Mouse (Mus musculus): ENCODE data around the gene Lcmt1.

Lcmt1 gene

DNA sequence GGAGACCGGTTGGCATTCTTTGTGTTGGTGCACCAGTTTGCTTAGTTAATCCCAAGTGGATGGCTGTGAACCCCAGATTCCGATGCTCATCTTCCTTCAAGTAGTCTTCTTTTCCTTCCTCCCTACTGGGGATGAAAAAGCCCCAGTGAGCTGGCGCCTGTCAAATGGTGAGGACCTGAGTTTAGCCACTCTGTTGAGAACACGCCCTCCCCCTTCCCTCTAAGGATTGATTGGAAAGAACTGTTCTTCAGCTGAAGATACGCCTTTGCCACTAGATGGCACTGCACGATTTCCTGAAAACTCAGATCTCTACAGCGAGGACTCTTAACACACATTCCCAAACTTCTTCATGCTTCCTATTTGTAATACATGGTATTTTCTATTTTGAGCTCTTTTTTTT is 29.2 kb downstream of the Lcmt1 start:
- in situ Hi-C loops (cut with MseI, MboI), result no loop called here

DNA sequence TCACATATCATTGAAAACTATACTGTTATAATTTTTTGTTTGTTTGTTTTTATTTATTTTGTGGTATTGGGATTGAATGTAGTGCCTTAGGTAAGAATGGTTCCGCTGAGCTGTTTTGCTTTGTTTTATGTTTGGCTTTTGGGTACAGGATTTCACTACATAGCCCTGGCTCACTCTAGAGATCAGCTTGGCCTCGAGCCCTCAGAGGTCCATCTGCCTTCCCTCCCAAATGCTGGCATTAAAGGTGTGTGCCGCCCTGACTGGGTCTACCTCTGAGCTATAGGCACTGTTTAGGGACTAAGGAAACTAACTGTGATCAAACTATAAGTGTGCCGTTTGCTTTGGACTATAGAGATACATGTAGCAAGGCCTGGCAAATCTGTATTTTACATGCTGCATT is 29.7 kb downstream of the Lcmt1 start:
- in situ Hi-C loops (cut with MseI, MboI), result no loop called here

DNA sequence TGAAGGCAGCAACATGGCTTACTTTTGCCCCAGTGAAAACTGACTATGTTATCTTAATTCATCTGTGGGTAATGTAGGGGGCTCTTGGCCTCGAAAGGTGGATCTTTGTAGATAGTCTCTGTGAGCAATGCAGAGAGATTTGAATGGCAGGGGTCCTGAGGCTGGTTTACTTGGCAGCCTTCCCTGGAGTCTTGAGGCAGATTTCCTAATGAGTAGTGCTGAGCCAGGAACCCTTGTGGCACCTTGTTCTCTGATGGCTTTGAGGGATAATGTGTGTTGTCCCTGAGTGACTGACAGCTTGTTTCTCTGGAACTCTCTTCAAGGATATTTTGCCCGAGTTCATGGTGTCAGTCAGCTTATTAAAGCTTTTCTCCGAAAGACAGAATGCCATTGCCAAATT is 31.5 kb downstream of the Lcmt1 start:
- in situ Hi-C loops (cut with MseI, MboI), result loop anchor here in 1 of 2 experiments (5.0 kb wide), 1 partner anchor 66 kb away; no protein-coding TSS in a partner anchor

DNA sequence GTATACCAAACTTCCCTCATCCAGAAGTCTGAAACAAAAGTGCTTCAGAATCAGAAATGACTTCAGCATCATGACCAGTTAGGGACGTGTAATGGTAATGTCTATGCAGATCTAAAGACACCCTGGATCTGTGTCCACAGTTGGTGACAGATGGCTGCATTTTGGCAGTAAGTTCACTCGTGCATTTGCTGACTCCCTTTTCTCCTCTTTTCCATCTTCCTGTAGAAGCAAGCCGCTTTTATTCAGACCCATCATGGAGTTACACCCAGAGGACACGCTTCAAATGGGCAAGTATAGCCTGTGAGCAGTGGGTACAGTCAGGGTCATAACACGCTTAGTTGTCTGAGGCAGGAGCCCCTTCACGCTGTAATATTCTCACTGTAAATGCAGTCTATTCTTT is 34.6 kb downstream of the Lcmt1 start:
- in situ Hi-C loops (cut with MseI, MboI), result loop anchor here in 1 of 2 experiments (5.0 kb wide), 1 partner anchor 63 kb away; no protein-coding TSS in a partner anchor

DNA sequence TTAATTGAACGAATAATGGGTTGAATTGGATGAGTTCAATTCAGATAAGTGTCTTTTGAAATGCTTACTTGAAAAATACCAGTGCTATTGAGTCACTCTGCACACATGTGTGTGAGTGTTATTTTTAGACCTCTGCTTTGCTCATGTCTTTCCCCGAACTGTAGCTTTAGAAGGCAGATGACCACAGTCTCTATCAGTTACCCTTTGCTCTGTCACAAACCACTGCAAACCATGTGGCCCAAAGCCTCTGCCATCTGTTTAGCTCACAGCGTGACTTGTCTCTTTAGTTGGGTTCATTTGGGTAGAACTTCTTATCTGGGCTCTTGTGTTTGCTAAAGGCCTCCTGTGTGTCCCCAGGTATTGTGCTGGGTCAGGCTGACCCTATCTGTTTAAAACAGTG is 36.0 kb downstream of the Lcmt1 start:
- in situ Hi-C loops (cut with MseI, MboI), result no loop called here

DNA sequence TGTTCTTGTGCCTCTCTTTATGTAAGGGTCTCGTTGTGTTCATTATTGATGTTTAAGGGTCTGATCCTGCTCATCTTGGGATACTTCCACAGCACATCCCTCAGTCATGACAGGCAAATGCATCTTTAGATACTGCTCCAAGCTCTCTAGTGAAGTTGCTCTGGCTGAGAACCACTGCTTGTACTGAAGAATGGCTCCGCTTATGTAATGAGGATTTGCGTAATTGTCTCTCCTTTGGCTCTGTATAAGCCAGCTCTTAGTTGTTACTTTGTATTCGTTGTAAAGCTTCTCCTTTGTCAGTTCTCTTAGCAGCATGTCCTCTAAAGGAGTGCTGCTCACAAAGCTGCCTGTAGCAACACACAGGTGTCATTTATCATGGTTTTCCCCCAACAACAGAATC is 37.4 kb downstream of the Lcmt1 start:
- in situ Hi-C loops (cut with MseI, MboI), result no loop called here

DNA sequence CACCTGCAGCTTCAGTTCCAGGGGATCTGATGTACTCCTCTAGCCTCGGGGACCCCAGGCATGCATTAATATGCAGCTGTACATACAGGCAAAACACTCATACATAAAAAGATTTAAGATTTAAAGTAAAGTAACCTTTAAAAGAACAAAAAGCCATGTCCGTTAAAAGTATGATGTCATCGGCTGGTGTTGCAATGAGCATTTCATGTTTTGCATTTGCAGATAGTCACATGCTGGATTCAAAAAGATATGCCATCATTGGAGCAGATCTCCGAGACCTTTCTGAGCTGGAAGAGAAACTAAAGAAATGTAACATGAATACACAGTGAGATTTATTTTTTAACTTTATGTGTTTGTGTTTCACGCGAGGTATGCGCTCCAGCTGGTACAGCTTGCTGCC is 40.9 kb downstream of the Lcmt1 start:
- in situ Hi-C loops (cut with MseI, MboI), result no loop called here

DNA sequence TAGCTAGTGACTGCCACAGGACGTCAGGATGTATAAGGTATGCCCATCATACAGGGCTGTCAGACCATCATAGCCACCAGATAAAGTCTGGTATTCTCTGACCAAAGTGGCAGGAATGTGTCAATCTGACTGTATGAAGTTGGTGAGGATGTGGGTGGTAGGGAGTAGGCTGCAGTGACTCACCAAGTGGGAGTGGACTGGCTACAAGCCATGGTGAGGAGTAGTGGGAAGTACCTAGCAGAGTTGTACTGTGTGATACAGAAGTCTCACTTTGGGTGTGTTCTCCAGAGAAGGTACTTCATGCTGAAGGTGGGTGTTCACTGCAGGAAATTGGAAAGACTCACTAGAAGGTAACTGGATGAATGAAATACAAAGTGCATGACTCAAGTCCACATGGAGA is 41.5 kb downstream of the Lcmt1 start:
- in situ Hi-C loops (cut with MseI, MboI), result no loop called here

DNA sequence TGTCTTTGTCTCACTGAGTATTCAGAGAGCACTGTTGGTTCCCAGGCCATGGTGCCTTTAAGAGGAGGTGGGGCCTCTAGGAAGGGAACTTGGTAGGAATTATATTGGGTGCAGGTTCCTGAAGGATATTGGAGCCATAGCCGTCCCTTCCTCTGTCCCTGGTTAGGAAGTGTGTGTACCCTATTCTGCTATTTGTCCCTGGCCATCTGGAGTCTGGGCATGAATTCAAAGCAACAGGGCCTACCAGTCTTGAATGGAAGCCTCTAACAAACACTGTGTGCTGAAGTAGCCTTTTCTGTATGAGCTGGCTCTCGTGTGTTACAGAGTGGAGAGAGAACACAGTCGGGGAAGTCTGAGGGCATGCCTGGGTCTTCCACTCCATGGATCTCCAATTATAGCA is 42.6 kb downstream of the Lcmt1 start:
- in situ Hi-C loops (cut with MseI, MboI), result no loop called here

DNA sequence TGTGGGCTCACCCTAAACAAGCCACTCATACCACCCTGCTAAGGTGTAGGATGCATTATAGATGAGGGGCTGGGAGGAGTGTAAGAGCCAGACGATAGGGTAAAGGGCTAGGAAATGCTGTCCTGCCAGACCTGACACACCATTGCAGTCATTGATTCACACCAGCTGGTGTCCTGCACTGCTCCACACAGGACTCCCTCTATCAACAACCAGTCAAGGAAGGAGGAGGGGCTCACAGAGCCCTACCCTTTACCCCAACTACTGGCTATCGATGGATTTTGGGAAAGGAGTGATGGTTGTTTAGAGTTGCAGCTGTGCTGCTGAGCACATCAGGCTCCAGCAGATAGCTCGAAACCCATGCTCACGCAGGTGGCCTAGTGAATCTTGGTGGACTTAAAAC is 47.2 kb downstream of the Lcmt1 start:
- in situ Hi-C loops (cut with MseI, MboI), result no loop called here

DNA sequence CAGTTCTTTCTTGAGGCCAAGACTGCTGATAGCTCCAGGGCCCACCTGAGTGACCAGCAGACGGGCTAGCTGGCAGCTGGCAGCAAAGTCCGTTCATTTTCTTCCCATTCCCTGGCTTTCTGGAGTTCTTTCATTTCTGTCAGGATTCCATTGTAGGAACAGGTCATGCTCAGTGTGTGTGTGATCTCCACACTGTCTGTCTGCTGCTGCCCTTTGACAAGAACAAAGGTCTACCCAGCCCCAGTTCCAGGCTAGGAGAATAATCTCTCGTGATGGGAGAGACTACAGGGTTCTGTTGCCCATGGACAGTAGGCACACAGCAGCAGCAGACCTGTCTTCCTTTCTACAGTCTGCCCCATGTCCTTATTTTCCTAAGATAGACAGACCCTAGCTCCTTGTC is 48.1 kb downstream of the Lcmt1 start:
- in situ Hi-C loops (cut with MseI, MboI), result no loop called here

DNA sequence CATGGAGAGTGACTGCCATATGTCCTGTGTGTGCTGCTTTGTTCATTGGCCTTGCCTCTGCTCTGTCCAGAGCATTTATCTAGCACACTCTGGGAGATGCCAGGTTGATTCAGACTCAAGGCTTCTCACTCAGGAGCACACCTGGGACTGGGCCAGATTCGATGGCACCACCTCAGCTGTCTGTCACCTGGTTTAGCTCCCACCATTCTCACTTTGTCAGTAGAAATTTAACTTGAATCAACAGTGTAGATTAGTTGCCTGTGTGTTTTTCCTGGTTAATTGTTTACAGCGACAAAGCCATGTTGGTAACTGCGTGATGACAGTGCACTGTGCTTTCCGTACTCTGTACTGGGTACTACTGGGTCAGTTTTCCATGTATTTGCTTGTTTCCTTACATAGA is 50.4 kb downstream of the Lcmt1 start:
- in situ Hi-C loops (cut with MseI, MboI), result no loop called here

DNA sequence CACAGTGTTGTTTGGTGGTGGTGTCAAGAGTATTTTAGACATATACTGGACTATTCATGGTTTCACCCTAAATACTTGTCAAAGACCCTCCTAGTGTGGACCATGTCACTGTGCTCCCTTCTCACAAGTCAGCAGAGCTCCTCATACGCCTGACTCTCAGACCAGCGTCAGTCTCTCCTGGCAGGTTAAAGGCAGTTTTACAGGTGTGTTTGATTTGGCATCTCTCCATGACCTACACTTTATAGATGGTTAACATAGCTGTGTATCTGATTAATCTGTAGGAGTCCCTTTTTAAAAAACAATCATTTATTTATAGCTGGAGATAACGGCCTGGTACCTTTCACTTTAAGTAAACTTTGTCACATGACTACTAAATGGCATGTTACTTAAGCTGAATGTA is 52.4 kb downstream of the Lcmt1 start:
- in situ Hi-C loops (cut with MseI, MboI), result no loop called here

DNA sequence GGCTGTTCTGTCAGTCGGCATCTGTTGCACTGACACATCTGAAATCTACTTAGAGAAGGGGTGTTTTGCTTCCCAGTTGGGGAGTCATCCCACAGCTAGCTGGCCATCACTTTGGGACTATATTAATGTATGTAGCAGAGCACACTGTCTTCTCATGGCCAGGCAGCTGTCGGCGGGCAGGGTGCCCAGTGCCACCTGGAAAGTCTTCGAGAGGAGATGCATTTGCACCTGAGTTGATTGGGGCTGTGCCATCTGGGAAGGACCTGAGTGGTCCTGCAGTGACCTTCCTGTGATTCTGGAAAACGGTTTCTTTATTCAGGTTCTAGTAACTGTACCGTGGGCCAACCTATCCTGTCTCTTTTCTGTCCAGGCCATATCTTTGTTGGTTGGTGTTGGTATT is 54.7 kb downstream of the Lcmt1 start:
- in situ Hi-C loops (cut with MseI, MboI), result no loop called here

DNA sequence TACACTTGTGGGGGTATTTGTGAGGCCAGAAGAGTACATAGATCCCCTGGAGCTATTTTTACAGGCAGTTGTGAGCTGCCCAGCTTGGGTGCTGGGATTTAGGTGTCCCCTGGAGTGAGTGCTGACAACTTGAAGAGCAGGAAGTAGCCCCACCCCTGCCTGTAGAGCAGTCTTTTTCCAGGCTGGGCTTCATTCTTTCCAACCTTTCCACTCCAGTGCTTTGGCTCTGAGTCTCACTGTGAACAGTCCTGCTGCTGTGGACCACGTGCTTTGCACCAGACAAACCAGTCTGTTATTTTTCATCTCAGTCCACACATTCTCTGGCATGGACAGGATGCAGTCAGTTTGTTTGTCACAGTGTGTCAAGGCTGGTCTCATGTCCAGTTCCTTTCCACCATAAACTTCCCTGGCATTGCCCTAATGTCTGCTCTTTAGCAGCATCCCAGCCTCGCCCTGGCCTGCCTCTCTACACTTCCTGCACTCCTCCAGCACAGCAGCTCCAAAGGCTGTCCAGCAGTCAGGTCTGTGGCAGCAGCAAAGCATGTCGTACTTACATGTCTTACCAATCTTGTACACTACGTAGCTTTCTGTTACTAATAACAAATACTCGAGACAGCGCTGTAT is 55.7 kb downstream of the Lcmt1 start:
- in situ Hi-C loops (cut with MseI, MboI), result no loop called here

DNA sequence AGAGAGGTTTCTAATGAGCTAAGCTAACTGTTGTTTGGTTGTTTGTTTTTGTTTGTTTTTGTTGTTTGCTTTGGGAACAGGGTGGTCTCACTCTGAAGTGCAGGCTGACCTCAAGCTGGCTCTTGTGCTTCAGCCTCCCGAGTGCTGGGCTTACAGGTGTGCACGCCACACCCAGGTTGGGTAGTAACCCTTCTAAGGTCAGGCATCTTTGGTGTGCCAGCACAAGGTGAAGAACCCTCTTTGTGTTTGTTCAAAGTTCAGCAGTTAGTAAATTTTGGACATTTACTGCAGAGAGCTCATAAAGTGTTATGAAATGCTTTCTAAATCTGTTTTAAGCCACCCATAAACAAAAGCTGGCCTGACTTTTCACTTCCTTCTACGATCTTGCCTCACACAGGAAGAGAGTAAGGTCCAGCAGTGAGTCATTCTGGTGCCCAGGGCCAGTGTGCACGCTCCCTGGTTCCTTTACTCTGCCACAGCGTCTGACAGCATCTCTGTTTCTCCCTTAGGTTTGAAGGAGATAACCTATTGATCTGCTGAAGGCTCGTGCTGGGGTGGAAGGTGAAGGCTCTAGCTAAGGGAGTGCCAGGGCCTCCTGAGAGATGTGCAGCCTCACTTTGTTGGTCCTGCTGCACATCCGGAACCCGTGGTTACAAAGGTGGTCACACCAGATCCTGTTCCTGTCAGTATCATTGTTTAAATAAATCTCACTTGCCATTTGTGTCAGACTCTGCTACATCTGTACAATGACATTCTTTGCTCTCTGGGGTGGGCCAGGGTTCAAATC is 60.2 kb downstream of the Lcmt1 start:
- in situ Hi-C loops (cut with MseI, MboI), result no loop called here

DNA sequence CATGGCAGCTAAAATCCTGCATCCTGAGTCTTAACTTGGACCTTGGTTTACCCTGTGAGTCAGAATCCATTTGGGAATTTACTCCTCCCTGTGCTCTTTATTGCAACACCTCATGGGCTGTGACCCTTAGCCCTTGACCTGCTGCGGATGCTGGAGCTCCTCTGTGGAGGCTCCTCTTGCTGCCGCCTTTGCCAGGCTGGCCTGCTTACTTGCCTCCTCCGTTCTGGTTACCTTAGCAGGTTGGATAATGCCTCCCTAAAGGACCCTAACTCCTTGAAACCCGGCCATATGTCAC is 60.8 kb downstream of the Lcmt1 start:
- in situ Hi-C loops (cut with MseI, MboI), result no loop called here

DNA sequence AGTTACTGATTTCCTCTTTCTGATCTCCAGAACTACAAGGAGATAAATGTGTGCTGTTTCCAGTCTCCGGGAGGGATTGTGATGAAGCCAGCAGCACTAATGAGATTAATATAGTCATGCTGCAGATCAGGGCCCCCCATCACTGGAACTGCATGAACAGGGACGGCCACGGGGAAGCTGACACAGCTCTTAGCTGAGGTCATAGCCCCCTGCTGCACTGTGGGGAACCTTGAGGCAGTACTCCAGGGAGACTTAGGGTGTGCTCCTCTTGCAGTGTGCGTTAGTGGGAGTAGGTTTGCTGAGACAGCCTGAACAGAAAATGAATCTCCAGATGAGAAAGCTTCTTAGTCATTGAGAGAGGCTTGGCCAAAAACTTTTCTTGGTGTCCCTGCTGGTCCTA is 61.6 kb downstream of the Lcmt1 start:
- in situ Hi-C loops (cut with MseI, MboI), result no loop called here

DNA sequence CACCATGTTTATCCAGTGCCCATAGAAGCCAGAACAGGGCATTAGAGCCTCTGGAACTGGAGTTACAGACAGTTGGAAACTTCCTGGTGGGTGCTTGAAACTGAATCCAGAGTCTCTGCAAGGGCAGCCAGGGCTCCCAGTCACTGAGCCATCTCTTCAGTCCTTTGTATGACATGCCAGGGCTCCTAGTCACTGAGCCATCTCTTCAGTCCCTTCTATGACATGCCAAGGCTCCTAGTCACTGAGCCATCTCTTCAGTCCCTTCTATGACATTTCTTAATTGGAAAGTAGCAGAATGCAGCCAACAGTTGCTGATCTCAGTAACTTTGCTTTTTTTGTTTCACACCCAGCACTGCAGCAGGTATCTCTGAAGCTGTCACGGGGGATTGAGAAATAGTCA is 72.5 kb downstream of the Lcmt1 start:
- in situ Hi-C loops (cut with MseI, MboI), result no loop called here

DNA sequence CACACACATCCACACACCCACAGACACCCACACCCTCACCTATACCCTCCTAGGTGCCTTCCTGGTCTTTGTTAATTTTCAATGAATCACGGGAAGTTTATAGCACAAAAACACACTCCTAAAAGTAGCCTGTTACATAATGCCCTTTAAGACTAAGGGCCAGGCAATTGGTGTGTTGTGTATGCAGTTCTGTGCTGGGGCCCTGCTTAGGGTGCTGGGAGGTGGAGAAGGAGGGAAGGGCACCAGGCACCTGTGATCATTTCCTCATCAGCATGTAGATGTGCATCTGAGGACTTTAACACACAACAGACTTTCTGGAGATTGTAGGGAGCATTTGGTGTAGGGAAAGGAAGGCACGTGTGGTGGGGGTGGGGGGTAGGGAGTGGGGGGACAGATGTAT is 79.2 kb downstream of the Lcmt1 start:
- in situ Hi-C loops (cut with MseI, MboI), result no loop called here

DNA sequence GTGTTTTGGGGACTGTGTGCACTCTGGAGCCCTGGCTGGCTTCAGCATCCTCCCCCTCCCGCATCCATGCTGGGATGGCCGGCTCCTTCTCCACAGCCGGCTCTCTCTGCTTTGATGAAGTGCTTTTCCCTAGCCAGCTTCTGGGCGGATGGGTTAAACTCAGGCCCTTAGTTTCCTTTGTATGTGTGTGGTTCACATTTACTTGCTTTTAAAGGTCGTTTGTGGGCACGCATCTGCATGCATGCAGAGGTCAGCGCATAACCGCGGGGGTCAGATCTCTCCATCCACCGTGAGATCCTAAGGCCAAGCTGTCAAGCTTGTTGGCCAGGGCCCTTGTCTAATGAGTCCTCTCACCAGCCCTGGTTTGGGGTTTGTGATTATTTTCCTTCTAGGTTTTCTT is 80.1 kb downstream of the Lcmt1 start:
- in situ Hi-C loops (cut with MseI, MboI), result loop anchor here (25.0 kb wide), 1 partner anchor 412 kb away; no protein-coding TSS in a partner anchor

DNA sequence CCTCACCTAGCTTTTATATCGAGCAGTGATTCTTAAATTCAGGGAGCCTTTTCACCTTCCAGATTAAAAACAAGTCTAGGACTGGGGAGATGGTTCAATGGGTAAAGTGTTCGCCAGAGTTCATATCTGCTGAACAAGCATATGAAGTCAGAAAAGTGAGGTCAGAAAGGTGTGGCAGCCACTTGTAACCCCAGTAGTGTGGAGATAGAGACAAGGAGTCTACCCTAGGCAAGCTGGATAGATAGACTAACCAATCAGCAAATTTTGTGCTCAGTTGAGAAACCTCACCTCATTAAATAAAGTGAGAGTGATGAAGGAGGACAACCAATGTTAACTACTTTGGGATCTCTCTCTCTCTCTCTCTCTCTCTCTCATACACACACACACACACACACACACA is 80.9 kb downstream of the Lcmt1 start:
- in situ Hi-C loops (cut with MseI, MboI), result loop anchor here (25.0 kb wide), 1 partner anchor 413 kb away; no protein-coding TSS in a partner anchor

DNA sequence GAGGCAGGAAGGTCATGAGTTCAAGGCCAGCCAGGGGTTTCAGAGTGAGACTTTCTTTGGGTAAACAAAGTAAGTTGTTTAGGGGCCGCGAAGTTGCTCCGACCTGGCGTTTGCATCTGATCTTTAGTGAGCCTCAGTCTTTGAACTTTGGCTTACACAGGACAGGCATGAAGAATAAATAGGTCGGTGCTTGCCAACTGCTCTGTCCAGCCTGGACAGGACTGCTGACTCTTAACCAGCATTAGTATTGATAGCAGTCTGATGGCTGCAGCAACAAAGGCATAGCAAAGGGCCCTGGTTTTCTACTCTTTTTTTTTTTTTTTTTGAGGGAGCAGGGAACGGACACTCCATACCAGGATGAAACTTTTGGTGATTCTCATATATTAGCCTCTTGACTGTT is 83.0 kb downstream of the Lcmt1 start:
- in situ Hi-C loops (cut with MseI, MboI), result loop anchor here (25.0 kb wide), 1 partner anchor 415 kb away; no protein-coding TSS in a partner anchor
